Mouse (Mus musculus): Measurements from ENCODE around the gene Cryl1.

The Cryl1 gene

GRCm38 (mm10) chr14:57318812-57319211 is 79.5 kb downstream of the Cryl1 start:
- DNase-seq (ENCODE audit: low spot score in 2 of 2): no peak

- no peak for DNase-seq (ENCODE audit: low spot score in 2 of 2)
Observed at GRCm38 (mm10) chr14:57316662-57317600, 81.4 kb downstream of the Cryl1 start.

DNA sequence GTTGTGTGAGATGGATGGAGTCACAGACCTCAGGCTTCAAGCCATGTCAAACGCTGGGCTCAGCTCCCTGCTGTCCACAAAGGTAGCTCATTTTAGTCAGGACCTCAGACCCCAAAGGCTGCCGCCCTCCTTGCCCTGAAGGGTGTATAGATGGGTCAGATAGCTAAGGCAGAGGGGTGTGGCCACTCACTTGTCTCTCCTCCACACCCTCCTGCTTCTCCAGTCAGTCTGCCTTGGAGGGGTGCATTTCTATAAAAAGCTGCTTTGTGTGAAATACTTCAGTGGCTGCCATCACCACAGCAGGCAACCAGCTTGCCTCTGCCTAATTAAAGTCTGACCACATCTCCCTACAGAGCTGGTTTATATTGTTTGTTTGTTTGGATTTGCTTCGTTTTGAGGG is 82.4 kb downstream of the Cryl1 start:
- no peak for DNase-seq (ENCODE audit: low spot score in 2 of 2)

GRCm38 (mm10) chr14:57315551-57315950 is 82.8 kb downstream of the Cryl1 start:
- no peak for DNase-seq (ENCODE audit: low spot score in 2 of 2)

DNA sequence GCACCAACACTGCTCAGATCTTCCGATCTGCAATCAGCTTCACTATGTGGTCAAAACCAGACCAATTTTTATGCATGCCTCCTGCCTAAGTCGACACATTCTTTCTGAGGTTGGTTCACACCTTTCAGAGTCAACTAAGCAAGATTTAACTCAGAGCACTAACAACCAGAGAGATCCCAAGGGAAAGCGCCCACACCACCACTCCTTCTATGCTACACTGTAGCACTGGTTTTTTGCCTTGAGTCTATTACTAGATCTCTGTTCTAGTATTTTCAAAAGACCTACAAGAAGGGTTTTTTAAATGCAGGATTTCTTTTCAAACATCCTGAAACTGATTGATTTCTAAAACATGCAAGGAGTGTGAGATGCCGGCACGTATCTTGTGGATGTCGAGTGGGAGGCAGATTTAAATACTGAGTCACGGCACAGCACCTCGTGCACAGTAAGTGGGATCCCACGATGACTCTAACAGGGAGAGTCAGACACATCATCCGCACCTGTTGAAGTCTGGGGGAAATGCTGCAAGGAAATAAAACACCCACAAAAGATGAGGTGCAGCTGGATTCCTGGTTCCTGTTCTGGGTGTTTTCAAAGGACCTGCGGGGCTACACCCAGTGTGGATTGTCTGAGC is 96.6 kb downstream of the Cryl1 start:
- DNase-seq (ENCODE audit: low spot score in 2 of 2): peak; percentile 25

- no peak for DNase-seq (ENCODE audit: low spot score in 2 of 2)
Observed at GRCm38 (mm10) chr14:57300530-57300929, 97.8 kb downstream of the Cryl1 start.

- DNase-seq (ENCODE audit: low spot score in 2 of 2): no peak
Observed at GRCm38 (mm10) chr14:57297672-57298071, 100.7 kb downstream of the Cryl1 start.

GRCm38 (mm10) chr14:57291399-57291942 is 106.9 kb downstream of the Cryl1 start:
- no peak for DNase-seq (ENCODE audit: low spot score in 2 of 2)

- no peak for DNase-seq (ENCODE audit: low spot score in 2 of 2)
Observed at GRCm38 (mm10) chr14:57289105-57289504, 109.2 kb downstream of the Cryl1 start.

GRCm38 (mm10) chr14:57283816-57284215 is 114.5 kb downstream of the Cryl1 start:
- no peak for DNase-seq (ENCODE audit: low spot score in 2 of 2)

DNA sequence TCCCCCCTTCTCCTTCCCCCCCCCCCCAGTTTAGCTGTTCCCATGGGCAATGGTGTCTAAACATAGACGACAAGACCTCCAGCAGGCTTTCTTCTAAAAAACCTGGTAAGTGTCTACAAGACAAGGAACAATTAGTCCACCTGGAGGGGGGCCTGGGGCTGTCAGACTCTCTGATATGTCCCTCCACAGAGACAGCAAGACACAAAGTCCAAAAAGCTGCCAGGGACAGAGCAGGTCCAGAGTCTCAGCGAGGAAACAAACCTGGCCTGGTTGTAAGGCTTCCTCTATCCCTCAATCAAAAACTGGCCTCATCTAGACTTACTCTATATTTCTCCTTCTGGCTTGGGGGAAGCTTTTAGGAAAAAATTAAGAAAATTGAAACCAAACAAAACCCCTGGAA is 115.7 kb downstream of the Cryl1 start:
- DNase-seq (ENCODE audit: low spot score in 2 of 2): no peak

- DNase-seq (ENCODE audit: low spot score in 2 of 2): no peak
Observed at GRCm38 (mm10) chr14:57280835-57281234, 117.5 kb downstream of the Cryl1 start.

DNA sequence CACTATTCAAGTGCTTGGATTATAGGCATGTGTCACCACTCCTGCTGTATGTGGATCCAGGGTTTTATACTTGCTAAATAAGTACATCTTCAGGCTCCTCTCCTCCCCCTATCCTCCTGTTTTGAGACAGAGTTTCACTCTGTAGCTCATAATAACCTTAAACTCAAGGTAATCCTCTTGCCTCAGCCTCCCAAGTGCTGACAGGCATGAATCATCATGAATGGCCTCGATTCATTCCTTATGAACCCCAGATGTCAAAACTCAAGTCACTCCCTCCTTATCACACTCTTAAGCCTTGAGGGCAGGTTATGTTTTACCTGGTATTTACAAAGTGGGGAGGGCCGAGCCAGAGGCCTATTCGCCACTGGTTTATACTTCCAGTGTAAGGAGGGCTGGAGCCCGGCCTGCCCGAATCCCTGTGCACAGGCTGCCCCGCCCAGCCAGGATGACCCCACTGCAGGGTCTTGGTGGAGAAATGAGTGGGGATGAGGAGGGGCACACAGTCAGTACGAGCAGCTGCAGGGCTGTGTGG is 121.8 kb downstream of the Cryl1 start:
- no peak for DNase-seq (ENCODE audit: low spot score in 2 of 2)

DNA sequence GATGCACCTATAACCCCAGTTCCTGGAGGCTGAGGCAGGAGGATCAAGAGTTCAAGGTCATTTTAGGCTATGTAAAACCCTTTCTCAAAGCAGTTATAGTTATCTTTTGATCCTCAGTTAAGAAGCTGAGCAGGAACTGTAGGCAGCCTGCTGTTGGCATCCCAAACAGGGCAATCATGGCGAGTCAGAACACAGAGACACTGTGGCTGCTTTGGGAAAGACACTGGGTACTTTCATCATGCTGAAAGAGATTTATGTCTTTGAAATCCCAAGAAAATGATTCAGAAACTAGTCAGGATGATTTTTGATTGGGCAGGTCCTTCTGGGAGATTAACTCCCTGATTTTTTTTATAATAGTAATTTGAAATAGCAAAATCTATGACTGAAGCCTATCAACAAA is 126.0 kb downstream of the Cryl1 start:
- DNase-seq (ENCODE audit: low spot score in 2 of 2): no peak

DNA sequence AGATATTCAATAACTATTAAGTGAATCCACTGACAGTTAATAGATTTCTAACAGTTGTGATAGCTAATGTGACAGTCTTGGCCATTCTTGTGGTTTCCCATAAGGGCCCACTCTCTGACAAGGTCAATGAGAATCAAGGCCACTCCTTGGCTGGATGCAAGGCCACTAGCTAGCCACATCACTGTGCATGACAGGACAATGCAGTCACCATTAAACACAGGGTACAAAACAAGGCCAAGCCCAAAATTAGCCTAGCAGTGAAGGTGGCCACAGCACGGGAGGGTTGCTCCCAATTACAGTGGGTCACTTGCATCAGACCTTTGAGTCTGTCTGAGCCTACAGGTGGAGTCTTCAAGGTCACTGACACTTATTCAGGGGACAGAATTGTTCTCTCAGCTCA is 126.5 kb downstream of the Cryl1 start:
- DNase-seq (ENCODE audit: low spot score in 2 of 2): no peak

DNA sequence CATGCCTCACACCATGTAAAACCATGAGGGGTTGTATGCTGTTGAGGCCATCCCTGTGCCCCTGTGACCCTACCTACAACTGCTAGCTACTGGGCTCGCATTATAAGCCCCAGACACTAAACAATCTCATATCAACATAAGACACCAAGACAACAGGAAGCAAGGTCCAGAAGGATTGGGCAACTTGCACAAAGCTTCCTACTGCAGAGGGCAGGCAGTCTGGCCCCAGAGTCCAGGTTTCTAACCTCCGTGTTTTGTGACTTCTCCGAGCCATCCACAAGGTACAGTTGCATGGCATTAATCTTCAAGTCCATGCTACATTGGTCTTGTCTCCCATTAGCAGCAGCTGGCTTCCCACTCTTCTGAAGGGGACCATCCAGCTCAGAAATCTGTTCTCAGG is 129.4 kb downstream of the Cryl1 start:
- no peak for DNase-seq (ENCODE audit: low spot score in 2 of 2)

GRCm38 (mm10) chr14:57268344-57268743 is 130.0 kb downstream of the Cryl1 start:
- no peak for DNase-seq (ENCODE audit: low spot score in 2 of 2)

- no peak for DNase-seq (ENCODE audit: low spot score in 2 of 2)
Observed at GRCm38 (mm10) chr14:57263943-57264342, 134.4 kb downstream of the Cryl1 start.

GRCm38 (mm10) chr14:57259341-57259740 is 139.0 kb downstream of the Cryl1 start:
- DNase-seq (ENCODE audit: low spot score in 2 of 2): no peak

- DNase-seq (ENCODE audit: low spot score in 2 of 2): no peak
Observed at GRCm38 (mm10) chr14:57248661-57249060, 149.7 kb downstream of the Cryl1 start.

GRCm38 (mm10) chr14:57246575-57246974 is 151.8 kb downstream of the Cryl1 start:
- DNase-seq (ENCODE audit: low spot score in 2 of 2): no peak

DNA sequence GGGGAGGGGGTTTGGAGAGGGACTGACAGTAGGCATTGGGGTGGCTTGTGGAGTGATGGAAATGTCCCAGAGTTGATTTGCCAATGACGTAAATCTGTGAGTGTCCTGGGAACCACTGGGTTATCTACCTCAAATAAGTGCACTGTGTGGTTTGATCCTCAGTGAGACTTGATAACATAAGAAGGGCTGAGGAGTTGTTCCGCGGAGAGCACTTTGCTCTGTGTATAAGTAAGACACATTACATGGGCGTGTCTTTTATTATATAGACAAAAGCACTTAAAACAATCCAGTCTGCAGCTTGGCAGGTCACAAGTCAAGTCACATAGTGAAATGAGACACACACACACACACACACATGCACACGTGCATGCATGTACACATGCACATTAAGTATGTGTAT is 155.4 kb downstream of the Cryl1 start:
- no peak for DNase-seq (ENCODE audit: low spot score in 2 of 2)

DNA sequence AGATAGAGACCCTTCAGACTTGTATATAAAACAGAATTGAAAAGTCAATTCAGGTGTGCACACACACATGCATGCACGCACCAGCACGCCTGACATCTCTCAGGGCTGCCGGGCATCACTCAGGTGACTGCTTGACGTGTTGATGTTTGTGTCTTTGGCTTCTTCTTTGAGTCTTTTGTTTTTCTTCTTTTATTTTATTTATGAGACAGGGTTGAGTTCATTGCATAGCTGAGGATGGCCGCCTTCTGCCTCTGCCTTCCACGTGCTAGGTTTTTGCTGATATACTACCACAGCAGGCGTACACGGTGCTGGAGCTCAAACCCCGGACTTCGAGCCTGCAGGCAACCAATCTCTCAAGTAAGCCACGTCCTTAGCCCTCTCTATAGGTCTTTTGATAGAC is 163.1 kb downstream of the Cryl1 start:
- DNase-seq (ENCODE audit: low spot score in 2 of 2): no peak

Measured in frontal cortex, postnatal 14 days (tissue).